Mouse (Mus musculus): Measurements from ENCODE around the gene Hspa1a.
"Not testable (repeated sequence)": the region's sequence is repeated elsewhere in the genome, so short reads cannot be mapped to it uniquely, and the experiment has no call there.

Gene Hspa1a

GRCm38 (mm10) chr17:34962841-34963240, 9.1 kb downstream of the Hspa1a start:
- DNase-seq = no peak

- DNase-seq = peak in 1 of 2 experiments; percentile 54
Measured at GRCm38 (mm10) chr17:34962125-34962524, 9.8 kb downstream of the Hspa1a start.

- no peak for DNase-seq
Measured at GRCm38 (mm10) chr17:34960702-34961493, 11.1 kb downstream of the Hspa1a start.

- peak; percentile 68 to 83 for DNase-seq
Measured at GRCm38 (mm10) chr17:34959881-34960515, 12.0 kb downstream of the Hspa1a start.

GRCm38 (mm10) chr17:34959130-34959778, 12.7 kb downstream of the Hspa1a start, which contains the start of gene Hspa1b:
Gene Hspa1b, minus strand, starts transcription at chr17:34959238.
- peak; percentile 85 to 90 for DNase-seq

- not testable (repeated sequence) for DNase-seq
Measured at GRCm38 (mm10) chr17:34958734-34959129, 13.2 kb downstream of the Hspa1a start.

- DNase-seq = not testable (repeated sequence)
Measured at GRCm38 (mm10) chr17:34957966-34958365, 14.0 kb downstream of the Hspa1a start.

GRCm38 (mm10) chr17:34957291-34957690, 14.7 kb downstream of the Hspa1a start:
- peak in 1 of 2 experiments; percentile 37 for DNase-seq

GRCm38 (mm10) chr17:34956340-34956739, 15.6 kb downstream of the Hspa1a start:
- no peak for DNase-seq

- DNase-seq = no peak
Measured at GRCm38 (mm10) chr17:34955884-34956283, 16.1 kb downstream of the Hspa1a start.

- peak in 1 of 2 experiments; percentile 17 for DNase-seq
Measured at GRCm38 (mm10) chr17:34954831-34955230, 17.1 kb downstream of the Hspa1a start.

- no peak for DNase-seq
Measured at GRCm38 (mm10) chr17:34953904-34954303, 18.1 kb downstream of the Hspa1a start.

GRCm38 (mm10) chr17:34953258-34953657, 18.7 kb downstream of the Hspa1a start:
- DNase-seq = no peak

GRCm38 (mm10) chr17:34952378-34953040, 19.4 kb downstream of the Hspa1a start:
- peak; percentile 81 to 85 for DNase-seq

- DNase-seq = no peak
Measured at GRCm38 (mm10) chr17:34951636-34952377, 20.1 kb downstream of the Hspa1a start.

GRCm38 (mm10) chr17:34950514-34951455, 21.2 kb downstream of the Hspa1a start:
- no peak for DNase-seq

GRCm38 (mm10) chr17:34949553-34949969, 22.4 kb downstream of the Hspa1a start:
- no peak for DNase-seq

- DNase-seq = not testable (repeated sequence)
Measured at GRCm38 (mm10) chr17:34948721-34949552, 23.0 kb downstream of the Hspa1a start.

GRCm38 (mm10) chr17:34947606-34948005, 24.4 kb downstream of the Hspa1a start:
- peak; percentile 66 to 76 for DNase-seq

Data from kidney, postnatal 25 days (tissue).